Mouse (Mus musculus): ENCODE results near the gene Trip11.

- TF ChIP-seq CTCF (IDR thresholded peaks at IDR 0.05; ENCODE audit: borderline replicate concordance, extremely low read depth, insufficient read depth, insufficient read length) = no peak
- TF ChIP-seq POLR2A (IDR thresholded peaks at IDR 0.05; ENCODE audit: borderline replicate concordance, extremely low read depth, insufficient read depth, insufficient read length, poor library complexity, severe bottlenecking) = no peak
These were observed 123.8 kb downstream of the Trip11 start for GRCm38 (mm10) chr12:101789250-101789649.
